ENCODE assay signal across 9 mouse cellular contexts in genomic region chr7:101482499-101483081, GRCm38 (mm10).
DNase-seq lines count a peak whose midpoint lies in the region; ATAC-seq and TF ChIP-seq lines count a peak whose summit lies in the region.
"Had no signal": no experiment of that assay in that cellular context is flagged by ENCODE, and none has a peak within 500 bp of the region (broad histone marks: within the 10 kb centered on the region; RNA-seq: fewer than 3 reads in every experiment).

No protein-coding gene starts in this region.

- H3K4me3 ChIP-seq in hindbrain, embryonic 12.5 days = no peak overlapping the region
- no peak overlapping the region for H3K4me3 ChIP-seq in hindbrain, embryonic 10.5 days
- H3K4me3 ChIP-seq in hindbrain, embryonic 16.5 days (ENCODE audit: low read length) = no peak overlapping the region
- H3K4me3 ChIP-seq in cerebellum, adult 2 months (replicated peaks; ENCODE audit: insufficient read depth, low read depth, low read length) = no peak overlapping the region

- no peaks in the 10 kb centered on the region for H3K27me3 ChIP-seq in hindbrain, embryonic 12.5 days
- H3K27me3 ChIP-seq in hindbrain, embryonic 10.5 days (ENCODE audit: insufficient read depth, poor library complexity, severe bottlenecking) = no peaks in the 10 kb centered on the region
- H3K27me3 ChIP-seq in hindbrain, embryonic 16.5 days (replicated peaks; ENCODE audit: control insufficient read depth, insufficient read depth, low read length) = no peaks in the 10 kb centered on the region
- no peaks in the 10 kb centered on the region; the same call in 1 of the 2 replicates for H3K27me3 ChIP-seq in cerebellum, adult 2 months (ENCODE audit: control insufficient read depth, insufficient read depth, low read length)

- 68% methylated on average over 9 of the region's 9 CpGs for WGBS in hindbrain, embryonic 12.5 days
- 81% methylated on average over 9 of the region's 9 CpGs for WGBS in hindbrain, embryonic 10.5 days
- WGBS in hindbrain, embryonic 16.5 days = 54% methylated on average over 9 of the region's 9 CpGs
- WGBS in cerebellum, adult 2 months = 61% methylated on average over 9 of the region's 9 CpGs

- TF ChIP-seq CTCF in cerebellum, adult 2 months (IDR thresholded peaks at IDR 0.05; ENCODE audit: borderline replicate concordance, insufficient read depth, low read depth, low read length) = no peak

- no peaks in the 10 kb centered on the region for H3K9me3 ChIP-seq in hindbrain, embryonic 12.5 days (replicated peaks)
- H3K9me3 ChIP-seq in hindbrain, embryonic 10.5 days = no peaks in the 10 kb centered on the region
- H3K9me3 ChIP-seq in hindbrain, embryonic 16.5 days (ENCODE audit: control insufficient read depth, low read length) = no peaks in the 10 kb centered on the region

- no peak for TF ChIP-seq POLR2A in cerebellum, adult 2 months (IDR thresholded peaks at IDR 0.05; ENCODE audit: borderline replicate concordance, insufficient read depth, low read length)

- no peak for DNase-seq in hindbrain, embryonic 10.5 days (ENCODE audit: low spot score)
- peak; percentile 26 for DNase-seq in retina, postnatal 1 day
- no peak for DNase-seq in retina, embryonic 14.5 days (ENCODE audit: low spot score)
- peak; percentile 59 for DNase-seq in thymus, postnatal 0 days (ENCODE audit: low spot score)
- DNase-seq in cerebellum, adult 11 months = no peak
- no peak for DNase-seq in cerebellum, adult 2 months
- DNase-seq: cerebellum, postnatal 25 days had no signal

- H3K36me3 ChIP-seq in hindbrain, embryonic 12.5 days = no peaks in the 10 kb centered on the region
- no peaks in the 10 kb centered on the region for H3K36me3 ChIP-seq in hindbrain, embryonic 10.5 days
- no peaks in the 10 kb centered on the region for H3K36me3 ChIP-seq in hindbrain, embryonic 16.5 days (ENCODE audit: control insufficient read depth, insufficient read depth, low read length)

- H3K27ac ChIP-seq in hindbrain, embryonic 12.5 days = no peak overlapping the region
- no peak overlapping the region; the same call in none of the 2 replicates for H3K27ac ChIP-seq in hindbrain, embryonic 10.5 days
- peak overlapping the region; percentile 52; the same call in 1 of the 2 replicates for H3K27ac ChIP-seq in hindbrain, embryonic 16.5 days (ENCODE audit: low read depth, low read length)
- no peak overlapping the region for H3K27ac ChIP-seq in cerebellum, adult 2 months (ENCODE audit: insufficient read depth, low read length)

- peak; percentile 66 for ATAC-seq in hindbrain, embryonic 12.5 days (ENCODE audit: low FRiP score)
- ATAC-seq in hindbrain, embryonic 16.5 days = peak; percentile 63

- H3K4me1 ChIP-seq in hindbrain, embryonic 12.5 days = no peaks in the 10 kb centered on the region; the same call in 1 of the 2 replicates
- H3K4me1 ChIP-seq in hindbrain, embryonic 10.5 days (replicated peaks) = peaks cover 38% of the 10 kb centered on the region
- peaks cover 7% of the 10 kb centered on the region for H3K4me1 ChIP-seq in hindbrain, embryonic 16.5 days (ENCODE audit: control insufficient read depth, insufficient read depth, low read depth, low read length)
- H3K4me1 ChIP-seq in cerebellum, adult 2 months (ENCODE audit: control insufficient read depth, insufficient read depth, low read length) = peaks cover 11% of the 10 kb centered on the region; the same call in 1 of the 2 replicates

- no peak overlapping the region for H3K4me2 ChIP-seq in hindbrain, embryonic 12.5 days (replicated peaks)
- no peak overlapping the region for H3K4me2 ChIP-seq in hindbrain, embryonic 16.5 days (ENCODE audit: low read length)

- H3K9ac ChIP-seq in hindbrain, embryonic 12.5 days = no peak overlapping the region
- no peak overlapping the region; the same call in 1 of the 2 replicates for H3K9ac ChIP-seq in hindbrain, embryonic 16.5 days (ENCODE audit: low read depth, low read length)

Comparison
In these comparisons a context has a peak if more than half of its experiments do, and no peak if none do; other contexts are left out.
1. DNase-seq: peak in retina, postnatal 1 day (single experiment) and thymus, postnatal 0 days (single experiment); none in hindbrain, embryonic 10.5 days (single experiment), retina, embryonic 14.5 days (single experiment), cerebellum, adult 11 months (single experiment) and cerebellum, adult 2 months (0 of 2).